Mouse (Mus musculus) small intestine, adult 2 months (tissue): ENCODE data around the gene Sv2c.

Source experiments
- CTCF ChIP-seq: fragments of 200-500 bp; IDR thresholded peaks from 2 replicates; pipeline ENCODE4 v1.5.1; 2012; ENCODE audit warnings: low read depth, mild to moderate bottlenecking, control low read depth, inconsistent platforms, low read length, moderate library complexity, mixed read lengths; ENCODE audit not compliant: insufficient replicate concordance, insufficient read length; ENCODE audit errors: extremely low read depth
- POLR2A ChIP-seq: fragments of 200-500 bp; IDR thresholded peaks from 2 replicates; pipeline ENCODE4 v1.6.1; 2012; ENCODE audit warnings: low read depth, mild to moderate bottlenecking, control low read depth, inconsistent platforms, low read length, moderate library complexity

GRCm38 (mm10) chr13:95975225-95975624, 157.2 kb downstream of the Sv2c start:
- no peak for TF ChIP-seq POLR2A
- TF ChIP-seq CTCF = no peak
